Mouse (Mus musculus) embryonic facial prominence, embryonic 15.5 days (tissue): ENCODE measurements around the gene Sowahb. TPM values are rescaled to one million over a fixed set of nuclear protein-coding genes. Genes with fewer than 3 reads are reported as not detected.

ENCODE experiments used
- ATAC-seq: fragments of 200-750 bp; cut with Nextera tagmentation; 2 replicates; pipeline ENCODE4 v1.8.0; 2017; ENCODE audit warnings: low read depth, moderate TSS enrichment; ENCODE audit not compliant: insufficient number of reproducible peaks, low FRiP score, low TSS enrichment
- H3K27ac ChIP-seq: fragments of 300-500 bp; sonication (generic); replicated peaks from 2 replicates; pipeline ENCODE4 v1.5.1; 2015; ENCODE audit warnings: mild to moderate bottlenecking, inconsistent platforms
- H3K27me3 ChIP-seq: fragments of 300-500 bp; sonication (generic); 2 replicates; pipeline ENCODE4 v1.6.1; 2015; ENCODE audit warnings: inconsistent platforms
- H3K36me3 ChIP-seq: fragments of 300-500 bp; sonication (generic); 2 replicates; pipeline ENCODE4 v1.6.1; 2015; ENCODE audit warnings: mild to moderate bottlenecking, inconsistent platforms
- H3K4me1 ChIP-seq: fragments of 300-500 bp; sonication (generic); 2 replicates; pipeline ENCODE4 v1.6.1; 2015; ENCODE audit warnings: inconsistent platforms
- H3K4me2 ChIP-seq: fragments of 300-500 bp; sonication (generic); replicated peaks from 2 replicates; pipeline ENCODE4 v1.6.1; 2015; ENCODE audit warnings: mild to moderate bottlenecking, inconsistent platforms
- H3K4me3 ChIP-seq: fragments of 300-500 bp; sonication (generic); replicated peaks from 2 replicates; pipeline ENCODE4 v1.5.1; 2015; ENCODE audit warnings: mild to moderate bottlenecking, inconsistent platforms
- H3K9ac ChIP-seq: fragments of 300-500 bp; sonication (generic); 2 replicates; pipeline ENCODE4 v1.6.1; 2015; ENCODE audit warnings: inconsistent platforms
- H3K9me3 ChIP-seq: fragments of 300-500 bp; sonication (generic); replicated peaks from 2 replicates; pipeline ENCODE4 v1.6.1; 2016; ENCODE audit warnings: inconsistent platforms
- WGBS: fragments of 180-500 bp; shearing (Covaris S2); methylation state at CpG from one replicate; pipeline ENCODE4 v1.1.7; 2015; 5-methylcytosine and 5-hydroxymethylcytosine counted together
- polyA plus RNA-seq: library from polyadenylated mRNA; unstranded; fragments of >200 nt; fragmentation: Nextera tagmentation; extraction: Ambion mirVana; gene quantifications from 2 replicates; pipeline ENCODE4 v1.2.1, GENCODE M21; 2015

The Sowahb gene
- polyA plus RNA-seq, 1 experiment from 2014 or later = 0.68 TPM

- H3K4me1 ChIP-seq = no peaks in the 10 kb centered on the region
- no peak overlapping the region for H3K9ac ChIP-seq
- no peaks in the 10 kb centered on the region for H3K27me3 ChIP-seq
- no peak overlapping the region for H3K4me2 ChIP-seq
- ATAC-seq = peak; percentile 19; the same call in 1 of the 2 replicates
- no peak overlapping the region for H3K27ac ChIP-seq
- H3K36me3 ChIP-seq = no peaks in the 10 kb centered on the region
- 37% methylated on average over 8 of the region's 8 CpGs for WGBS
- no peaks in the 10 kb centered on the region for H3K9me3 ChIP-seq
- H3K4me3 ChIP-seq = no peak overlapping the region
Observed at GRCm38 (mm10) chr5:93053606-93054397, 9.0 kb upstream of the Sowahb start.

GRCm38 (mm10) chr5:93051951-93052350 lies 7.1 kb upstream of the Sowahb start:
- Histone ChIP-seq H3K27me3 (peaks cover 1% of the 10 kb centered on the region; the same call in 1 of the 2 replicates), H3K27ac (no peak overlapping the region), H3K9me3 (no peaks in the 10 kb centered on the region), H3K4me3 (no peak overlapping the region), H3K4me1 (no peaks in the 10 kb centered on the region), H3K9ac (no peak overlapping the region), H3K36me3 (no peaks in the 10 kb centered on the region), H3K4me2 (no peak overlapping the region)
- no peak for ATAC-seq
- WGBS = 56% methylated on average over 9 of the region's 9 CpGs

GRCm38 (mm10) chr5:93051041-93051440 lies 6.2 kb upstream of the Sowahb start:
- no peak for ATAC-seq
- 42% methylated on average over 5 of the region's 5 CpGs for WGBS

GRCm38 (mm10) chr5:93049971-93050370 lies 5.1 kb upstream of the Sowahb start:
- H3K4me1 ChIP-seq = peaks cover 6% of the 10 kb centered on the region
- no peak overlapping the region for H3K4me2 ChIP-seq
- no peak for ATAC-seq
- no peaks in the 10 kb centered on the region for H3K9me3 ChIP-seq
- no peaks in the 10 kb centered on the region for H3K36me3 ChIP-seq
- no peak overlapping the region for H3K4me3 ChIP-seq
- H3K27me3 ChIP-seq = peaks cover 16% of the 10 kb centered on the region
- WGBS = 83% methylated on average over 1 of the region's 1 CpGs
- H3K27ac ChIP-seq = no peak overlapping the region
- H3K9ac ChIP-seq = no peak overlapping the region

More at GRCm38 (mm10) chr5:93051041-93051440, 6.2 kb upstream of the Sowahb start:
- H3K4me3 ChIP-seq = no peak overlapping the region
- no peak overlapping the region for H3K9ac ChIP-seq
- H3K4me2 ChIP-seq = no peak overlapping the region
- H3K4me1 ChIP-seq = no peaks in the 10 kb centered on the region
- no peak overlapping the region for H3K27ac ChIP-seq
- peaks cover 10% of the 10 kb centered on the region; the same call in 1 of the 2 replicates for H3K27me3 ChIP-seq
- H3K9me3 ChIP-seq = no peaks in the 10 kb centered on the region
- no peaks in the 10 kb centered on the region for H3K36me3 ChIP-seq

- no peak overlapping the region for H3K4me2 ChIP-seq
- H3K4me1 ChIP-seq = peaks cover 19% of the 10 kb centered on the region
- no peaks in the 10 kb centered on the region for H3K9me3 ChIP-seq
- no peak overlapping the region for H3K27ac ChIP-seq
- no peak overlapping the region for H3K4me3 ChIP-seq
- 66% methylated on average over 13 of the region's 13 CpGs for WGBS
- no peaks in the 10 kb centered on the region for H3K36me3 ChIP-seq
- no peak for ATAC-seq
- peaks cover 29% of the 10 kb centered on the region for H3K27me3 ChIP-seq
- H3K9ac ChIP-seq = no peak overlapping the region
Observed at GRCm38 (mm10) chr5:93048481-93049240, 3.8 kb upstream of the Sowahb start.

- H3K36me3 ChIP-seq = no peaks in the 10 kb centered on the region
- peaks cover 20% of the 10 kb centered on the region for H3K4me1 ChIP-seq
- no peak overlapping the region for H3K9ac ChIP-seq
- H3K4me3 ChIP-seq = no peak overlapping the region
- 34% methylated on average over 5 of the region's 5 CpGs for WGBS
- H3K9me3 ChIP-seq = no peaks in the 10 kb centered on the region
- H3K27ac ChIP-seq = no peak overlapping the region
- peaks cover 50% of the 10 kb centered on the region for H3K27me3 ChIP-seq
- H3K4me2 ChIP-seq = no peak overlapping the region
- ATAC-seq = no peak
Observed at GRCm38 (mm10) chr5:93046306-93046845, 1.6 kb upstream of the Sowahb start.

GRCm38 (mm10) chr5:93045371-93045714 lies 521 bp upstream of the Sowahb start:
- peak overlapping the region; percentile 54 for H3K4me3 ChIP-seq
- ATAC-seq = no peak
- H3K4me1 ChIP-seq = peaks cover 20% of the 10 kb centered on the region
- H3K36me3 ChIP-seq = no peaks in the 10 kb centered on the region
- H3K27ac ChIP-seq = no peak overlapping the region
- WGBS = under 1% methylated on average over 19 of the region's 19 CpGs
- H3K27me3 ChIP-seq = peaks cover 50% of the 10 kb centered on the region
- 0 out of 2 replicates have a peak overlapping the region, but pooled peaks have one; percentile 21 for H3K9ac ChIP-seq
- H3K4me2 ChIP-seq = peak overlapping the region; percentile 96
- H3K9me3 ChIP-seq = no peaks in the 10 kb centered on the region

- Histone ChIP-seq H3K4me3 (peak overlapping the region; percentile 54), H3K27ac (no peak overlapping the region), H3K4me2 (peak overlapping the region; percentile 96), H3K9ac (peak overlapping the region; percentile 15), H3K9me3 (no peaks in the 10 kb centered on the region), H3K4me1 (peaks cover 20% of the 10 kb centered on the region), H3K27me3 (peaks cover 50% of the 10 kb centered on the region), H3K36me3 (no peaks in the 10 kb centered on the region)
- WGBS = 3% methylated on average over 66 of the region's 69 CpGs
- ATAC-seq = no peak
Observed at GRCm38 (mm10) chr5:93043688-93044583, 886 bp downstream of the Sowahb start.

DNA sequence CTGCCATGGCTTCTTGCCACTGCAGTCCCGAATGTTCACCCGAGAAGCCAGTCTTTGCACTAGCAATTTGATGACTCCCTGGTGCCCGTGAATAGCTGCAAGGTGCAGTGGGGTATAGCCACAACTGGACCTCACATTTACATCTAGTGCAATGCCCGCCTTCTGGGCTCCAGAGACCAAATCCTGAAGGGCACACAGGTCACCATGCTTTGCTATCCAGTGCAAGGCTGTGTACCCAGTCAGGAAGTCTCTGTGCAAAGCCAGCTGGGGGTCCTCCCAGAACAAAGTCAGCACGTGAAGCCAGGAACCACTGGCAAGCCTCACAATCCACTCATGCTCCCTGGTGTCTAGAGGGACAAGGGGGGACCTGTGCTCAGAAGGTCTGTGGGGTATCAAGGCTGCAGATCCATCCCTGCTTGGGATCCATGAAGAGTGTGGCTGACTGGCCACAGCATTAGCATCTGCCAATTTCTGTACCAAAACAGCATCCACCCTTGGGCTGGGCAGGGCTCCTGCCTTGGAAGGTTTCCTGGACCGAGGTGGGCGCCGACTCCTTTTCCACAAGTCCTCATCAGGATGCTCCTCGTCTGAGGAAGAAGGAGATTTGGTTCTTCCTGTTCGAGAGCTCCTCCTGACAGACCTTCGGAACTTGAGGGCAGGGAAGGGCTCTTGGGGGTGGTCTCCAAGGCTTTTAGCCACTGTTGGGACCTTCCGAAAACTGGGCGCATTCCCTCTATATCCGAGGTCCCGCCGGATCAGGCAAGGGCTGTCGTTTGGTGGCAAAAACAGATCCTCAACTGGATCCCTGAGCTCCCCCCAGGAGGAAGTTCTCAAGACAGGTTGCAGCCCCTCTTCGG lies 1.8 kb downstream of the Sowahb start:
- Histone ChIP-seq H3K4me2 (peak overlapping the region; percentile 96), H3K4me1 (peaks cover 20% of the 10 kb centered on the region), H3K4me3 (no peak overlapping the region; the same call in 1 of the 2 replicates), H3K27me3 (peaks cover 50% of the 10 kb centered on the region), H3K9ac (no peak overlapping the region), H3K27ac (no peak overlapping the region), H3K9me3 (no peaks in the 10 kb centered on the region), H3K36me3 (no peaks in the 10 kb centered on the region)
- WGBS = 48% methylated on average over 18 of the region's 18 CpGs
- no peak for ATAC-seq

DNA sequence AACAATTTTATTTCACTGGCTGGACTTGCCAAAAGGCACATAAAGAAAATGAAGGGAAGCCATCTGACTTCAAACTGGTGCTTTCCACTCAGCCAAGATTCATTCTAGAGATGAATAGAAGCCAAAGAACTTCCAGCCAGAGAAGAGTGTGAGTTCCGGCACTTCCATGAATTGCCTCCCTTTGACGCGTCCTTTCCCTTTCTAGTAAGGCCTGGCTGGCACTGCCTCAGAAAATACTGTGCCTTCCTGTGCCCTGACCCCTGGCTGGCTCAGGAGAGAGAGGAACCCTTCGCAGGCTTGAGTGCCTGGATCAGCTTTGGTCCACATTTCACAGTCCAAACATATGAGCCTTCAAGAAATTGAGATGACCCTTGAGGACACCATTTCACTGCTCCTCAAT lies 2.8 kb downstream of the Sowahb start:
- H3K9me3 ChIP-seq = no peaks in the 10 kb centered on the region
- no peaks in the 10 kb centered on the region for H3K36me3 ChIP-seq
- H3K27ac ChIP-seq = no peak overlapping the region
- H3K4me2 ChIP-seq = no peak overlapping the region
- 80% methylated on average over 4 of the region's 4 CpGs for WGBS
- no peak overlapping the region for H3K9ac ChIP-seq
- peaks cover 26% of the 10 kb centered on the region for H3K4me1 ChIP-seq
- peaks cover 50% of the 10 kb centered on the region for H3K27me3 ChIP-seq
- ATAC-seq = no peak
- no peak overlapping the region for H3K4me3 ChIP-seq
